Mouse (Mus musculus) liver, embryonic 14.5 days (tissue): ENCODE measurements around the gene Lrrc2. TPM values are rescaled to one million over a fixed set of nuclear protein-coding genes. Genes with fewer than 3 reads are reported as not detected.

Experiments
- ATAC-seq: fragments of 200-750 bp; cut with Nextera tagmentation; 2 replicates; pipeline ENCODE4 v1.8.0; 2017; ENCODE audit warnings: moderate number of reproducible peaks, mild to moderate bottlenecking, moderate library complexity; ENCODE audit not compliant: insufficient read depth
- DNase-seq, 3 experiments: peaks; one replicate each; pipeline ENCODE4 v3.0.0-alpha.2; 2012 to 2013; ENCODE audit warnings: low read depth in 3 of 3, low spot score in 3 of 3
- H3K27ac ChIP-seq: fragments of 300-500 bp; sonication (generic); 2 replicates; pipeline ENCODE4 v1.5.1; 2014; ENCODE audit warnings: moderate library complexity, mild to moderate bottlenecking, control low read depth, inconsistent platforms
- H3K27me3 ChIP-seq: fragments of 300-500 bp; sonication (generic); 2 replicates; pipeline ENCODE4 v1.6.1; 2014; ENCODE audit warnings: mild to moderate bottlenecking, low read length, moderate library complexity; ENCODE audit not compliant: control insufficient read depth, insufficient read depth
- H3K36me3 ChIP-seq: fragments of 300-500 bp; sonication (generic); replicated peaks from 2 replicates; pipeline ENCODE4 v1.6.1; 2014; ENCODE audit warnings: low read depth; ENCODE audit not compliant: control insufficient read depth, insufficient read depth
- H3K4me1 ChIP-seq, 2 experiments: fragments of 200-500 bp in 1 of 2; fragments of 300-500 bp in 1 of 2; sonication (generic) in 1 of 2; replicated peaks; 2 replicates each; pipeline ENCODE4 v1.6.1; 2012 to 2014; ENCODE audit warnings: antibody characterized with exemption in 1 of 2, inconsistent platforms in 1 of 2, low read length in 1 of 2; ENCODE audit not compliant: control insufficient read depth in 2 of 2, insufficient read depth in 2 of 2
- H3K4me2 ChIP-seq: fragments of 300-500 bp; sonication (generic); 2 replicates; pipeline ENCODE4 v1.6.1; 2014; ENCODE audit warnings: low read depth, mild to moderate bottlenecking, control low read depth, moderate library complexity
- H3K4me3 ChIP-seq, 2 experiments: fragments of 200-500 bp in 1 of 2; fragments of 300-500 bp in 1 of 2; sonication (generic) in 1 of 2; 2 replicates each; pipeline ENCODE4 v1.5.1; 2012 to 2014; ENCODE audit warnings: low read depth in 2 of 2, low read length in 2 of 2, mild to moderate bottlenecking in 2 of 2, control low read depth in 1 of 2, inconsistent platforms in 1 of 2, moderate library complexity in 1 of 2; ENCODE audit not compliant: insufficient read depth in 1 of 2
- H3K9ac ChIP-seq: fragments of 300-500 bp; sonication (generic); replicated peaks from 2 replicates; pipeline ENCODE4 v1.6.1; 2014; ENCODE audit warnings: mild to moderate bottlenecking, control low read depth, moderate library complexity
- H3K9me3 ChIP-seq: fragments of 300-500 bp; sonication (generic); 2 replicates; pipeline ENCODE4 v1.6.1; 2016; ENCODE audit warnings: low read length, mixed read lengths; ENCODE audit not compliant: control insufficient read depth
- CTCF ChIP-seq: IDR thresholded peaks from 2 replicates; pipeline ENCODE4 v1.5.1; 2016; ENCODE audit warnings: antibody characterized with exemption, low read depth, control low read depth
- EP300 ChIP-seq: IDR thresholded peaks from 2 replicates; pipeline ENCODE4 v1.6.1; 2016; ENCODE audit warnings: antibody characterized with exemption, low read depth
- WGBS: fragments of 180-500 bp; shearing (Covaris S2); extraction: QIAGEN DNeasy Blood & Tissue Kit; methylation state at CpG from one replicate; pipeline ENCODE4 v1.1.7; 2014; ENCODE audit not compliant: insufficient replicate concordance; 5-methylcytosine and 5-hydroxymethylcytosine counted together
- polyA plus RNA-seq, 2 experiments: library from polyadenylated mRNA; depleted of rRNA in 1 of 2; stranded (reverse) in 1 of 2; unstranded in 1 of 2; fragments of >200 nt; fragmentation: Nextera tagmentation in 1 of 2; extraction: Ambion mirVana in 1 of 2; gene quantifications; 2 replicates each; pipeline versions ENCODE4 v1.2.1 to v1.2.3; 2012 to 2014

Lrrc2 gene
- polyA plus RNA-seq, 2 experiments = 0.09 to 0.29 TPM

DNA sequence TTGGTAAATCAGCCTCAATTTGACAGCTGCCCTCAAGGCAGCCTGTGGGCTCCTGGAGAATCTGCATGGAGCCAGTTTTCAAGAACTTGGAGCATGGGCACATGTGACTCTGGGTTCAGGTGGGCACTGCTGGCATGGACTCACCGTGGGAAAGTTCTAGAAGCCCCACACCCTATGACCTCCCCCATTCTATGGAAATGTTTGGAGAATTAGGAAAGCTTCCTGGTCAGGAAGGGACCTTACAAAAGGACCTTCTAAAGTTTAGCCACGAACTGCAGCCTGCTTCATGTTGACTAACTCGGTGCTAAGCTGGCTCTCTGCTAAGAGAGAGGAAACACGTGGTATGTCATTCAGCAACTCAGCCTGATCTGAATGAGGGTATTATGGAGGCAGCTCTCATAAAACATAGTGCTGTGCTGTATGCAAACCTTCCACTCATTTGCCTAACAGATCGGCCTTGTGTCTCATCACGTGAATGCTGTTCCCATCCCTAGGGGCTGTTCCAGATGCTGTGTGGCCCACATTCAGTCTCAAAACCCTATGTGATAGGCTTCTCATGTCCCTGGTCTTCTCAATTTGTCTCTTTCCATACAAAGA, 41.9 kb upstream of the Lrrc2 start:
- Histone ChIP-seq H3K4me1 (no peaks in the 10 kb centered on the region), H3K4me3 (no peak overlapping the region), H3K4me2 (no peak overlapping the region), H3K27ac (no peak overlapping the region), H3K9me3 (no peaks in the 10 kb centered on the region), H3K36me3 (no peaks in the 10 kb centered on the region), H3K27me3 (no peaks in the 10 kb centered on the region), H3K9ac (no peak overlapping the region)
- ATAC-seq (no peak), DNase-seq (no peak)
- TF ChIP-seq CTCF (no peak), EP300 (no peak)
- WGBS = 40% methylated on average over 6 of the region's 6 CpGs

DNA sequence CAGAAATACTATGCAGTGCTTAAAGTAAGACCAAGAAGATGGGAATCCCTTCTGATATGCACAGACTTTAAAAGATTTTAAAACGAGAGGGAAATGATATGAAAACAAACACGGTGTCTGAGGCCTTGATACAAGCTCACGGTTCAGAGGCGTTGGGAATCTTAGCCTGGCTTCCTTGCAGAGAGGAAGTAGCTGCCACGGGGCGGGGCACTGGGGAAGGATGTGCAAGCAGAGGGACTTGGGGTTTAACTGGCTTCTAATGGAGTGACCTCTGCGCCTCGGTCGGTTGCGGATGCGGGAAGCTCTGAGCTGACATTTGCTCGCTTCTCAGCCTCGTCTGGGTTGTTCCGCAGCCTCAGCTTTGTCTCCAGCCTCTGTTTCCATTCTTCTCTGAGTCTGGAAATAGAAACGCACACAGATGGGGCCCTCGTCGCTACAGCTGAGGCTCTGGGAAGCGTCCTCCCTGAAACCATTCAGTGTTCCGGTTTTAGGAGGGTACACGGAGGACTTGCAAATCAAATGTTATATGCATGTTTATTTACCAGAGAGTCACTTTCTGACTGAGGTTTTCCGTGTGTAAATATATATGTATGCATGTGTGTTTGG, 36.6 kb upstream of the Lrrc2 start:
- ATAC-seq = no peak
- DNase-seq = no peak
- H3K27ac ChIP-seq = no peak overlapping the region
- H3K4me3 ChIP-seq = no peak overlapping the region
- TF ChIP-seq EP300 (no peak), CTCF (no peak)
- no peaks in the 10 kb centered on the region for H3K36me3 ChIP-seq
- H3K4me2 ChIP-seq = no peak overlapping the region
- no peaks in the 10 kb centered on the region for H3K9me3 ChIP-seq
- WGBS = 50% methylated on average over 21 of the region's 21 CpGs
- no peaks in the 10 kb centered on the region for H3K4me1 ChIP-seq
- no peak overlapping the region for H3K9ac ChIP-seq
- H3K27me3 ChIP-seq = no peaks in the 10 kb centered on the region

DNA sequence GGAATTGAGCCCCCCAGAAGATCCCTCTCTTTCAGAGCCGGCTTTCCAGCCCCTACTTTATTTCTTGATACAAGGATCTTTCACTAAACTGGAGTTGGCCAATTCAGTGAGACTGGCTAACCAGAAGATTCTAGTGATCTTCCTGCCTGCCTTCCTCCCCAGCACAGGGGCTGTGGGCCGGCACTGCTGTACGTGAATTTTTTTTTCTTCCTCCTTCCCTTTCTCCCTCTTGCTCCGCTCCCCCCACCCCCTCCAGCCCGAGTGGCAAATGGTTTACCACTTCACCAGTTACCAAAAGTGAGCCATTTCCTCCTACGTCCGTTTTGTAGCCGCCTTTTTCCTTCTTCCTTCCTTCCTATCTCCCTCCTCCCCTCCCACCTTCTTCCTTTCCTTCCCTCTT, 35.9 kb upstream of the Lrrc2 start:
- Histone ChIP-seq H3K4me1 (no peaks in the 10 kb centered on the region), H3K27me3 (no peaks in the 10 kb centered on the region), H3K36me3 (no peaks in the 10 kb centered on the region), H3K4me2 (no peak overlapping the region), H3K4me3 (no peak overlapping the region), H3K27ac (no peak overlapping the region), H3K9me3 (no peaks in the 10 kb centered on the region), H3K9ac (no peak overlapping the region)
- no peak for ATAC-seq
- TF ChIP-seq CTCF = no peak
- no peak for TF ChIP-seq EP300
- DNase-seq = no peak
- 18% methylated on average over 8 of the region's 8 CpGs for WGBS

DNA sequence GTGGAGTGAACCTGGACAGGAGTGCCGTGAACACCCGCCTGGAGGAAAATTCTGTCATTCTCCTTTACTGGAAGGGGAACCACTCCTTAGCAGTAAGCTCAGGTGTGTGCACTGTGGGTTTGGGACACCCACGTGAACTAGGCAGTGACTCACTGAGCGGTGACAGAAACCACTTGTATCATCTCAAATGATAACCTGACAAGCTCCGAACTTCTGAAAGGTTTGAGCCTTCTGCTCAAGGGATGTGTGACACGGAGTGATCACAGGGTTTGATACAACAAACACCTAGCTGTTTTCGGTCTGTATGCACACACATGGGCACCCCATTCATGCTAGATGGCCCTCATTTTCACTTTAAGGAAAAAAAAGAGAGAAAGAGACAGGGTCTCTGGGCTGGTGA, 34.6 kb upstream of the Lrrc2 start, which contains the start of gene Fam240a:
Fam240a (minus strand) TSS at position 76 of the 400 bp plus-strand sequence.
- ATAC-seq (no peak), DNase-seq (no peak)
- no peak within 1 kb of the TSS for H3K4me3 ChIP-seq
- no peaks in the 10 kb centered on the region for H3K4me1 ChIP-seq
- H3K9ac ChIP-seq = no peak within 1 kb of the TSS
- no peak within 1 kb of the TSS for H3K4me2 ChIP-seq
- 66% methylated on average over 7 of the region's 7 CpGs for WGBS
- H3K27me3 ChIP-seq = no peaks in the 10 kb centered on the region
- H3K36me3 ChIP-seq = no peaks in the 10 kb centered on the region
- H3K27ac ChIP-seq = no peak within 1 kb of the TSS
- no peaks in the 10 kb centered on the region for H3K9me3 ChIP-seq
- TF ChIP-seq CTCF (no peak), EP300 (no peak)

DNA sequence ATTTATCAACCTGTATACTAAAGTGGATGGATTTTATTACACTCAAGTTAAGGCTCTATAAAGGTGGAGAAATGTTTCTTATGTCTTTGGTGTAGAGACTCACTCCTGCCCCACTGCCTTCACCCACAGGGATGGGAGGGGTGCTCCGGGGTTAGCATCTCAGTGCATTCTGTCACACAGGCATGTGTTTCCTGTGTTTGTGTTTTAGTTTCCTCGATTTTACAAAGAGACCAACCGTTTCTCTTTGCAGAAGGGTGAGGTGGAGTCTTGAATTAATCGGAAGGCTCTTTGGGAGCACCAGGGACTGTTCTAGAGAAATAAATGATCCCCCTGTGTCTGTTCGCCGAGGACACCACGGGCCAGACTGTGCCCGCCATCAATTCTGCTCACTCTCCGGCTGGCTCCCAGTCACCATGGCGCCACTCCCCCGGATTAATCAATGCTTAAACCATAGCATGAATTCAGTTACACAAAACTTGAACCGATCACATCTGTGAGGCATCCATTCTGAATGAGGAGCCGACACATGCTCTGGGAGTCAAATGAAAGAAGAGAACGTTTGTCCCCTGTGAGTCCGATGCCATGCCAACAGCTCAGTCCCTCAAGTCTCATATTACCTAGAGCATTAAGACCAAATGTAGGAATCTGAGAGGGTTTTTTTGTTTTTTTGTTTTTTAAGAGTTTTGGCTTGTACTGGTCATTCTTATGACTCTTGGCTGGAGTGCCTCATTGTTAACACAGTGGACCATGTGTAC, 30.5 kb upstream of the Lrrc2 start:
- Histone ChIP-seq H3K4me2 (no peak overlapping the region), H3K9ac (no peak overlapping the region), H3K27ac (no peak overlapping the region), H3K27me3 (no peaks in the 10 kb centered on the region), H3K36me3 (no peaks in the 10 kb centered on the region), H3K4me1 (no peaks in the 10 kb centered on the region; a peak in 1 of 4 replicates), H3K9me3 (no peaks in the 10 kb centered on the region), H3K4me3 (no peak overlapping the region)
- ATAC-seq = no peak
- WGBS = 48% methylated on average over 15 of the region's 15 CpGs
- DNase-seq = no peak
- TF ChIP-seq CTCF = no peak
- no peak for TF ChIP-seq EP300
